Mouse (Mus musculus) layer of hippocampus, adult 11-12 months (tissue): Measurements from ENCODE around the gene Cks2.
"Not testable (repeated sequence)": the region's sequence is repeated elsewhere in the genome, so short reads cannot be mapped to it uniquely, and the experiment has no call there.

Source experiments
- DNase-seq: peaks from one replicate; pipeline ENCODE4 v3.0.0; 2022; ENCODE audit warnings: low spot score

Cks2 gene

DNA sequence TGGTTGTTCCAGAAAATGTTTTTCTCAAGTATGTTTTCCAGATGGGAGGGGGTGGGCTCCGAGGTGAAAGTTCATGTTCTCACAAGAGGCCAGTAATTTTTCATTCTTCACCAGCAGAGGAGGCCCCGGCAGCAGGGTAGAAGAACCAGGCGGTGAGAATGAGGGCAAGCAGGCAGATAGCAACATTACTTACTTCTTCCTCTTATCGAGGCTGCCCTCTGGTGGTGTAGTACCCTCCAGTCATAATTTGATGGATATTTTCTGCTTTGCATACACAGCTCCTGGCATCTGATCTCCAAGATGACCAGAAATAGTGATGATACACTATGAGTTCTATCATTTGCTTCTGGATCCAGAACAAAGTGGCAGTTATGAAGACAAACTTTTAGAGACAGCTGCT is 6.1 kb upstream of the Cks2 start:
- DNase-seq, result no peak

DNA sequence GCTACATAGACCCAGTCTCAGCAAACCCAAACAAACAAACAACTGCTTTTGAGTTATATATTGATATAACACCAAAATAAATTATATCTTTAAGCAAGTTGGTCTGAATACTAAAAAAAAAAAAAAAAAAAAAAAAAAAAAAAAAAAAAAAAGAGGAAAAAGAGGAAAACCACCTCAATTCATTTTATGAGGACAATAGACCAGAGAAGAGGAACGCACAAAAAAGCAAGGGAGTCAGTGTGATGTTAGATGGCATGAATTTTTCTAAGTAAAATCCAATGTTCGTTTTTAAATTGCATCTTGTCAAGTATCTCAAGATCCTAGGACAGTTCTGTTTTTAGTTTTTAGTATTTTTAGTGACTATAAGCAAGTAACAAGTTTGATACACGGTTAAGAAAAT is 3.6 kb upstream of the Cks2 start:
- DNase-seq, result no peak

DNA sequence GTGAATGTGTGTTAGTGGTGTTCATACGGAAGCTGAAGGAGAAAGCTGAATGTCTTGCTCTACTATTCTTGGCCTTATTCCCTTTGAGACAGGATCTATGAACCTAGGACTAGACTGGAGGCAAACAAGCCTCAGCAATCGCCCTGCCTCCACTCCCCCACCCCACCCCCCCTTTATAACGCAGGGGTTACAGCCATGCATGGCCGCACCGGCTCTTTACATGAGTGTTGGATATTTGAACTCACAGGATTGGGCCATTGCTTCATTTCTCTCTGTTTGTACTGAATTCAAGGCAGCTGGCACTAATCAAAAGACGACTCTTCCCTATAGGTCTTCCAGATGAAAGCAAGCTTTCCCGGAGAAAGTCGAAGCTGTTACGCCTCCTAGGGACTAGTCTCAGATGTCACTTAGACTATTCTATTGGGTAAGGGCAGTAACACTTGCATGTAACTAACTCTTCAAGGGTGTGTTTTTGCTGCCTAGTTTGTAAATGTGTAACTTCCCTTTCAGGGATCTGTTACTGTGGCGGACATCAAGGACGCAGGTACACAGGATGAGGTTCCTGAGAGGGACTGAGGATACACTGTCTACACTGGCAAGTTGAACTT is 2.8 kb upstream of the Cks2 start:
- no peak for DNase-seq

- DNase-seq, result no peak
Measured at GRCm38 (mm10) chr13:51643924-51644828, 856 bp upstream of the Cks2 start.

GRCm38 (mm10) chr13:51645872-51646271 is 840 bp downstream of the Cks2 start:
- DNase-seq, result no peak

DNA sequence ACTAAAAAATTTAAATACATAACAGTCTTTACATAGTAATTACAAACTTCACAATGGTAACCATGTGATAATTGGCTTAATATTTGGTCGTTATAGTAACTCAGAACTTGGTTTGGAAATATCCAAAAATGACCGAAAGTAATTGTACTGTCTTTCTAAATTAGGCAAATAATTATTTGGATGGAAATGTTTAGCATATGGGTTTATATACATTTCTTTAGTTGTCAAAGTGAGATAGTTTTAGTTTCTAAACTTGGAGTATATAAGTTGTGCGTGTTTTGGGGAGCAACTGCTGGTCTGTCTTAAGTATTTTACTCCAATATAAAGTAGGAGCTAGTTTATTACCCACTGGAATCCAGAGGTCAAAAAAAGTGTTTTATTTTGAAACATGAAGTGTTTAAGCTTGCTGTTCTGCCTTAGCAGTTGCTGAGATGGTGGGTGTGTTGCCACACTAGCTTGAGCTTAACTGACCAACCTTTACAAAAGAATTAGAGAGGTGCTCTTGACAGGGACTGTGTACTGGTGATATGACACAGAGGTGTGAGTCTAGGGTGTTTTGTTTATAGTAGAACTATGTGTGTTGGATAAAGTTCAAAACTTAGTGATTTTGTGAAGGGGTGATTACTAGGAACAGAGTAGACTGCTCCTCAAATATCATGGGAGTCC is 1.5 kb downstream of the Cks2 start:
- no peak for DNase-seq

DNA sequence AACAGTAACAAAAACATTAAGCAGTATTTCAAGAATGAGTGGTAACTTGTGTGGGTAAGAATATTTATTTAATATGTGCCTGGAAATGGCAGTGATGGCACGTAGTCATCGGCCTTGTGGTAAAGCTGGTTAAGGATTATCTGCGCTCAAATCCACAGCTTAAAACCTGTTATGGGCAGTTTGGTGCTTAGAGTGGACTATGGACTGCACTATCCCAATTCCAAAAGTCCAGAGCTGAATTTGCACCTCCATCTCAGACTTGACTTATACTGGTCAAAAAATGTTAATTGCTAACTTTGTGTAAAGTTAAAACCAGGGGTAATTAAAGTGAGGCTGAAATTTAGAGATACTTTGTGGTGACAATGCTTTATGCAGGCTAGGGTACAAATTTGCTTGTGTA is 2.7 kb downstream of the Cks2 start:
- no peak for DNase-seq

GRCm38 (mm10) chr13:51648237-51648636 is 3.2 kb downstream of the Cks2 start:
- DNase-seq, result no peak

- DNase-seq, result no peak
Measured at GRCm38 (mm10) chr13:51649740-51650139, 4.7 kb downstream of the Cks2 start.

- DNase-seq, result peak; percentile 93
Measured at GRCm38 (mm10) chr13:51651408-51652064, 6.5 kb downstream of the Cks2 start, which contains the start of gene Secisbp2. Secisbp2 (plus strand) TSS chr13:51651697.

GRCm38 (mm10) chr13:51653159-51653558 is 8.1 kb downstream of the Cks2 start:
- DNase-seq, result no peak

- no peak for DNase-seq
Measured at GRCm38 (mm10) chr13:51653961-51654360, 8.9 kb downstream of the Cks2 start.

DNA sequence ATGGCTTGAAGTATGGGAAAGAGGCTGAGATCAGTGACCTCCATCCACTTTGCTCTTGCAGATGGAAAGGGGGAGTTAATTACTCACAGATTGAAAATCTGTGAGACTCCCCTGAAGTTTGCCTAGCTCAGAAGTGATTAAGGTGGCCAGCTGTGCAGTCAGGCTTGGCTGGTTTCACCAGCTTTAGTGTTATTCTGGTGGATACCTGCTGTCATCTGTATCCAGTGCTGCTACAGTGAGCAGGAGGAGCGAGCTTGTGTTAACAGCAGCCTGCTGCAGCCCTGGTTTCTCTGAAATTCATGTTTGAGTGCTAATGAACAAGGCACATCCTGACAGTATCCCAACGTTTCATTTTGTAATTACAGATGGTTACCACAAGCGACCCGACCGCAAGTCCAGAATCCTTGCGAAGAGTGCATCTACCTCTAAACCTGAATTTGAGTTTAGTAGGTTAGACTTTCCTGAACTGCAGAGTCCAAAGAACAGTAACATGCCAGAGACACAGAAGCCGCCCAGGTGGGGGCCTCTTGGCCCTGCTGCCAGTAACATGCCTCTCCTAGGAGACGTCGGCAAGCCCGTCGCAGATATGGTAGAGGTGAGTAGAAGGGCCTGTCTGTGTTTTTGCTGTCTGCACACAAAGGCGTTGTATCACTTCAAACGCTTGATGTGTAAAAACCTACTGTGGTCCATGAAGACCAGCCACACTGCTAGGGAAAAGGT is 11.6 kb downstream of the Cks2 start:
- no peak for DNase-seq

GRCm38 (mm10) chr13:51658094-51658493 is 13.1 kb downstream of the Cks2 start:
- DNase-seq, result no peak

GRCm38 (mm10) chr13:51659573-51659972 is 14.5 kb downstream of the Cks2 start:
- no peak for DNase-seq

- DNase-seq, result no peak
Measured at GRCm38 (mm10) chr13:51663561-51663960, 18.5 kb downstream of the Cks2 start.

DNA sequence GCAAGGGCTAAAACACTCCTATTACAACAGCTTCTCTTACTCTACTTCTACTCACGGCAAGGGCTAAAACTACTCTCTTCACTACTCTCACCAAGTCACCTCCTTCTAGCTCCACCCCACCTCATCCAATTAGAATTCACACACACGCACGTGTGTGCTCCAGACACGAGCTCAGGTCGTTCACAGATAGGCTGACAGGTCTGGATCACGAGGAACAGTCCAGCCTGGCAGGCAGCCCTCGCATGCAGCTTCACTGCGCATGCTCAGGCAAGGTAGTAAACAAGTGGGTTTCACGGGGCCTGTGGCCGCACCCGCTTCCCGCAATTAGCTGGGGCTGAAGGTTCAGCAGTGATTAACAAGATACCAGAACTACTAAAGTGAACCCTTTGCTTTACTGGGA is 23.2 kb downstream of the Cks2 start:
- not testable (repeated sequence) for DNase-seq

DNA sequence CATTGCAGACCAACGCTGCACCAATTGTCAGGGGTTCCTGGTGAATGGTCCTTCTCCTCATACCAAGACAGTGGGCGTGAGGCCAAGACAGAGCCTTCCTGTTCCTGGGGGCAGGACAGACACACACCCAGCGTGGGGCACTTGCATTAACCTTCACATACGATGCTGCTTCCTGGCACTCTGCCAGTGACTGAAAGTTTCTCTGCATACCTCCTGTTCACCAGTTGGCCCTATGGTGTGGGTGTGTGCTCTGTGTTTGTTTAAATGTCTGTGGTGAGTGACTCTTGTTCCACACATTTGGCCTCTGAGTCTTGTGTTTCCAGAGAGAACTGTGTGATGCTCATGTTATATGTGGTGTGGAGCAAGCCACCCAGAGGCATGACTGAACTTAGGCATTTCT is 31.6 kb downstream of the Cks2 start:
- DNase-seq, result no peak

- no peak for DNase-seq
Measured at GRCm38 (mm10) chr13:51677041-51677440, 32.0 kb downstream of the Cks2 start.

DNA sequence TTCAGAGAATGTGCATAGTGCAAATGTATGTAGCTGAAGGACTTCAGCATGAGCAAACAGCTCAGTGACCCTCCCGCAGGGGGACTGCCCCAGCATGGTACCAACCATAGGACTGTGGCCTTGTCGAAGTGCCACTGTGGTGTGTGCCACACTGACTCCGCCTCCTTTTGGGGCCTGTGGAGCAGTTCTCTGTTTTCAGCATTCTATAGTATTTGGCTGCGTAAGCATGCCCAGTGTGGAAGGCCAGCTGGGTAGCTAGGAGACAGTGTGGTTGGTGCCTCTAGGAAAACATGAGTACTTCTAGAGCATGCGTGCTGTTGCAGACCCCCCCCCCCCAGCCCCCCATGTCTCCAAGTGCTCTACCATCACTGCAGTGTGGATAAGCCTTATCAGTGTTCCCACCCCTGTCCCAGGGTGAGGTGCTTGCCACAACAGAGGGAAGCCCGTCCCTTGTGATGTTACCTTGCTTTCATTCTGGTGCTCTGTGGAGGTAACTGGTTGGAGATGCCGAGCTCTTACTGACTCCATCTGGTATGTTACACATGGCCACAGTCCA is 32.7 kb downstream of the Cks2 start:
- DNase-seq, result no peak

DNA sequence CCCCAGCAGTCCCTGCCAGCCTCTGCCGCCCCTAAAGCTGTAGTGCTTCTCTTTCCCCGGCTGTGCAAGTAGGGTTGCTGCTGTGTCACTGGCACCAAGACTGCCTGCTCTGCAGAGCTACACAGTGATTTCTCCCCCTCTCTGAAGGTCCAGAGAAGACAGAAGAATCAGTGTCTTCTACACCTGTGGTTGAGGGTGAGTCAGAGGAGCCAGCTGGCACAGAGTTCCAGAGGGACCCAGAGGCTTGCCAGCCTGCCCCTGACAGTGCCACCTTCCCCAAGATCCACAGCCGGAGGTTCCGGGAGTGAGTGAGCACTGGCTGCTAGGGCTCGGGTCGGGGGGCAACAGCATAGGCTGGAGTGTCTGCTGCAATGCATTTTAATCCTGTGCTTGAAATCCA is 33.7 kb downstream of the Cks2 start:
- DNase-seq, result no peak
